Mouse (Mus musculus) lung, adult 2 months (tissue): ENCODE measurements around the gene Ttll11.

Source experiments
- CTCF ChIP-seq: fragments of 200-500 bp; IDR thresholded peaks from 2 replicates; pipeline ENCODE4 v1.5.1; 2011; ENCODE audit warnings: mild to moderate bottlenecking, low read length, control low read depth; ENCODE audit not compliant: insufficient read depth
- POLR2A ChIP-seq: fragments of 200-500 bp; IDR thresholded peaks from 2 replicates; pipeline ENCODE4 v1.6.1; 2011; ENCODE audit warnings: low read depth, mild to moderate bottlenecking, control low read depth, low read length, borderline replicate concordance; ENCODE audit errors: extremely low read depth

DNA sequence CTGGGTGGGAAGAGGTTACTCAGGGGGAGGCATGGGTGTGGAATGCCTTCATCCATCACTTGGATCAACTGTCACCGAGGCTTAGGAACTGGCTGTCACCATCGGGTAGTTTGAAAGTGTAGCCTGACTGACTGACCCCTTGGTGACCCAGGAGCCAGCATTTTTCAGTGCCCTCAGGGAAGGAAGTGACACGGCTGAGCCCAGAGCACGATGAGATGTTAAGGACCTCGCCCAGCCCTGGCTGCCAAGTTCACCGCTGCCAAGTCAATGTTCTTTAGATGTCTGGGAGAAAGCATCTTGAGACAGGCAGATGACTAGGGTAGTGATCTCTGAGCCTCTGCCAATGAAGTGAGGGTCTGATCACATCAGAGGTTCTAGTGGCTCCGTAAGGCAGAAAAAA lies 95.4 kb downstream of the Ttll11 start:
- TF ChIP-seq POLR2A = no peak
- no peak for TF ChIP-seq CTCF
